Mouse (Mus musculus): ENCODE measurements around the gene Wdfy1. TPM values are rescaled to one million over a fixed set of nuclear protein-coding genes. Genes with fewer than 3 reads are reported as not detected.

Gene Wdfy1
- total RNA-seq (2021), result 10 to 100 TPM; 38.0 to 40.2 TPM
- long read RNA-seq, experiment 1, full-length matches to known transcripts, result 9 of 25 reads
- long read RNA-seq, experiment 1, partial matches to known transcripts, result 2 of 25 reads
- long read RNA-seq, experiment 1, other reads (novel, unspliced or antisense), result 14 of 25 reads
- long read RNA-seq, experiment 2, full-length matches to known transcripts, result 37 of 50 reads
- long read RNA-seq, experiment 2, partial matches to known transcripts, result 3 of 50 reads
- long read RNA-seq, experiment 2, other reads (novel, unspliced or antisense), result 10 of 50 reads

- peak within 1 kb of the TSS; percentile 99 for H3K4me3 ChIP-seq
- DNase-seq (ENCODE audit: low spot score in 2 of 2), result peak; percentile 98 to 99
- TF ChIP-seq CTCF (conservative IDR thresholded peaks at IDR 0.05), result peak; percentile 55
- H3K27ac ChIP-seq, result peak within 1 kb of the TSS; percentile 94
Observed at GRCm38 (mm10) chr1:79775927-79776458, at the start of gene Wdfy1, which contains the start of gene Mrpl44. Gene Wdfy1 (minus strand): TSS chr1:79776143. Gene Mrpl44 (plus strand): TSS chr1:79776018.

GRCm38 (mm10) chr1:79823951-79824633 lies 48.1 kb upstream of the Wdfy1 start:
- Histone ChIP-seq H3K27ac (peak overlapping the region; percentile 75), H3K4me3 (peak overlapping the region; percentile 8)
- no peak for DNase-seq (ENCODE audit: low spot score in 2 of 2)
- no peak for TF ChIP-seq CTCF (conservative IDR thresholded peaks at IDR 0.05)

- peak; percentile 28 to 40 for DNase-seq (ENCODE audit: low spot score in 2 of 2)
- no peak for TF ChIP-seq CTCF (conservative IDR thresholded peaks at IDR 0.05)
- no peak overlapping the region for H3K4me3 ChIP-seq
- peak overlapping the region; percentile 75 for H3K27ac ChIP-seq
Observed at GRCm38 (mm10) chr1:79822806-79823525, 47.0 kb upstream of the Wdfy1 start.

- H3K4me3 ChIP-seq, result no peak overlapping the region
- peak; percentile 46 for TF ChIP-seq CTCF (conservative IDR thresholded peaks at IDR 0.05)
- 0 out of 2 replicates have a peak overlapping the region, but pooled peaks have one; percentile 16 for H3K27ac ChIP-seq
- no peak for DNase-seq (ENCODE audit: low spot score in 2 of 2)
Observed at GRCm38 (mm10) chr1:79819296-79819879, 43.4 kb upstream of the Wdfy1 start.

- TF ChIP-seq CTCF (conservative IDR thresholded peaks at IDR 0.05), result no peak
- no peak for DNase-seq (ENCODE audit: low spot score in 2 of 2)
- no peak overlapping the region for H3K27ac ChIP-seq
- H3K4me3 ChIP-seq, result no peak overlapping the region
Observed at GRCm38 (mm10) chr1:79815446-79815845, 39.5 kb upstream of the Wdfy1 start.

GRCm38 (mm10) chr1:79809447-79809846 lies 33.5 kb upstream of the Wdfy1 start:
- H3K27ac ChIP-seq, result no peak overlapping the region
- no peak for DNase-seq (ENCODE audit: low spot score in 2 of 2)
- H3K4me3 ChIP-seq, result no peak overlapping the region
- no peak for TF ChIP-seq CTCF (conservative IDR thresholded peaks at IDR 0.05)

- Histone ChIP-seq H3K4me3 (no peak overlapping the region), H3K27ac (no peak overlapping the region)
- TF ChIP-seq CTCF (conservative IDR thresholded peaks at IDR 0.05), result no peak
- DNase-seq (ENCODE audit: low spot score in 2 of 2), result no peak
Observed at GRCm38 (mm10) chr1:79806865-79807264, 30.9 kb upstream of the Wdfy1 start.

GRCm38 (mm10) chr1:79803614-79804013 lies 27.7 kb upstream of the Wdfy1 start:
- Histone ChIP-seq H3K27ac (no peak overlapping the region), H3K4me3 (no peak overlapping the region)
- DNase-seq (ENCODE audit: low spot score in 2 of 2), result no peak
- TF ChIP-seq CTCF (conservative IDR thresholded peaks at IDR 0.05), result no peak

- Histone ChIP-seq H3K4me3 (no peak overlapping the region), H3K27ac (no peak overlapping the region)
- no peak for DNase-seq (ENCODE audit: low spot score in 2 of 2)
- TF ChIP-seq CTCF (conservative IDR thresholded peaks at IDR 0.05), result no peak
Observed at GRCm38 (mm10) chr1:79802858-79803427, 27.0 kb upstream of the Wdfy1 start.

- Histone ChIP-seq H3K27ac (no peak overlapping the region), H3K4me3 (no peak overlapping the region)
- TF ChIP-seq CTCF (conservative IDR thresholded peaks at IDR 0.05), result no peak
- no peak for DNase-seq (ENCODE audit: low spot score in 2 of 2)
Observed at GRCm38 (mm10) chr1:79797084-79797483, 21.1 kb upstream of the Wdfy1 start.

- Histone ChIP-seq H3K27ac (no peak overlapping the region), H3K4me3 (no peak overlapping the region)
- DNase-seq (ENCODE audit: low spot score in 2 of 2), result peak; percentile 24 to 55
- TF ChIP-seq CTCF (conservative IDR thresholded peaks at IDR 0.05), result peak; percentile 87
Observed at GRCm38 (mm10) chr1:79786267-79786927, 10.5 kb upstream of the Wdfy1 start.

- TF ChIP-seq CTCF (conservative IDR thresholded peaks at IDR 0.05), result peak; percentile 70
- DNase-seq (ENCODE audit: low spot score in 2 of 2), result no peak
- no peak overlapping the region for H3K27ac ChIP-seq
- H3K4me3 ChIP-seq, result no peak overlapping the region
Observed at GRCm38 (mm10) chr1:79782433-79782832, 6.5 kb upstream of the Wdfy1 start.
